Mouse (Mus musculus) CH12.LX (cell line): ENCODE measurements around the gene Efcab5. TPM values are rescaled to one million over a fixed set of nuclear protein-coding genes. Genes with fewer than 3 reads are reported as not detected.

Source experiments
- DNase-seq: peaks from one replicate; pipeline ENCODE4 v3.0.0-alpha.2; 2013; ENCODE audit errors: extremely low read depth
- H3K27ac ChIP-seq: 2 replicates; pipeline ENCODE4 v1.5.1; 2012; ENCODE audit warnings: low read depth, mild to moderate bottlenecking, control low read depth, moderate library complexity; ENCODE audit not compliant: insufficient read depth
- H3K27me3 ChIP-seq: replicated peaks from 2 replicates; pipeline ENCODE3; 2012; ENCODE audit warnings: inconsistent platforms
- H3K36me3 ChIP-seq, 2 experiments: replicated peaks in 1 of 2; 2 replicates each; pipeline versions ENCODE3 to v1.6.1; 2012; ENCODE audit warnings: inconsistent platforms in 1 of 2, low read length in 1 of 2, mild to moderate bottlenecking in 1 of 2, mixed read lengths in 1 of 2, moderate library complexity in 1 of 2; ENCODE audit not compliant: control insufficient read depth in 1 of 2, insufficient read depth in 1 of 2
- H3K4me1 ChIP-seq, 2 experiments: 2 replicates each; pipeline ENCODE4 v1.6.1; 2012; ENCODE audit warnings: inconsistent platforms in 1 of 2, moderate library complexity in 1 of 2; ENCODE audit not compliant: insufficient read depth in 2 of 2, control insufficient read depth in 1 of 2
- H3K4me2 ChIP-seq: 2 replicates; pipeline ENCODE4 v1.6.1; 2012; ENCODE audit warnings: low read depth, mild to moderate bottlenecking, control low read depth; ENCODE audit not compliant: poor library complexity, insufficient read depth, severe bottlenecking
- H3K4me3 ChIP-seq, 3 experiments: fragments of 150-350 bp in 1 of 3; sonication (generic) in 1 of 3; replicated peaks in 1 of 3; 2 replicates each; pipeline versions ENCODE3 to v1.5.1; 2011 to 2012; ENCODE audit warnings: low read depth in 2 of 3, low read length in 2 of 3, mild to moderate bottlenecking in 2 of 3, moderate library complexity in 2 of 3, control low read depth in 1 of 3, improper control_type of control experiment in 1 of 3, inconsistent platforms in 1 of 3, mixed read lengths in 1 of 3; ENCODE audit not compliant: poor library complexity in 1 of 3
- H3K79me2 ChIP-seq: replicated peaks from 2 replicates; pipeline ENCODE4 v1.6.1; 2012; ENCODE audit warnings: mild to moderate bottlenecking, moderate library complexity; ENCODE audit not compliant: control insufficient read depth, poor library complexity, insufficient read depth, severe bottlenecking; ENCODE audit errors: extremely low read depth
- H3K9ac ChIP-seq: 2 replicates; pipeline ENCODE4 v1.6.1; 2012; ENCODE audit warnings: low read depth, mild to moderate bottlenecking, control low read depth, moderate library complexity; ENCODE audit not compliant: insufficient read depth
- H3K9me3 ChIP-seq: replicated peaks from 2 replicates; pipeline ENCODE3; 2012; ENCODE audit warnings: low read length, inconsistent platforms, mixed read lengths
- CHD1 ChIP-seq: IDR thresholded peaks from 2 replicates; pipeline ENCODE4 v1.6.1; 2012; ENCODE audit warnings: low read depth, low read length, improper control_type of control experiment, inconsistent platforms
- CHD2 ChIP-seq: IDR thresholded peaks from 2 replicates; pipeline ENCODE4 v1.6.1; 2011; ENCODE audit warnings: low read length, improper control_type of control experiment
- CTCF ChIP-seq, 2 experiments: IDR thresholded peaks in 1 of 2; conservative IDR thresholded peaks in 1 of 2; 2 replicates each; pipeline ENCODE4 v1.5.1; 2011 to 2012; ENCODE audit warnings: low read depth in 2 of 2, low read length in 2 of 2, improper control_type of control experiment in 1 of 2, inconsistent platforms in 1 of 2, mild to moderate bottlenecking in 1 of 2, moderate library complexity in 1 of 2
- E2F4 ChIP-seq: IDR thresholded peaks from 2 replicates; pipeline ENCODE4 v1.6.1; 2011; ENCODE audit warnings: low read depth, low read length, improper control_type of control experiment; ENCODE audit not compliant: insufficient replicate concordance
- ELF1 ChIP-seq: IDR thresholded peaks from 2 replicates; pipeline ENCODE4 v1.6.1; 2014; ENCODE audit warnings: low read depth, mild to moderate bottlenecking, inconsistent platforms, low read length, improper control_type of control experiment
- EP300 ChIP-seq: IDR thresholded peaks from 2 replicates; pipeline ENCODE4 v1.6.1; 2011; ENCODE audit warnings: low read length, improper control_type of control experiment
- ETS1 ChIP-seq: conservative IDR thresholded peaks from 2 replicates; pipeline ENCODE4 v1.6.1; 2012; ENCODE audit warnings: low read depth, mild to moderate bottlenecking, inconsistent platforms, low read length, improper control_type of control experiment, moderate library complexity
- HCFC1 ChIP-seq: IDR thresholded peaks from 2 replicates; pipeline ENCODE4 v1.6.1; 2012; ENCODE audit warnings: low read depth, mild to moderate bottlenecking, inconsistent platforms, low read length, improper control_type of control experiment
- JUN ChIP-seq: IDR thresholded peaks from 2 replicates; pipeline ENCODE4 v1.6.1; 2011; ENCODE audit warnings: low read depth, mild to moderate bottlenecking, low read length, improper control_type of control experiment, moderate library complexity; ENCODE audit not compliant: insufficient read depth
- MAZ ChIP-seq: IDR thresholded peaks from 2 replicates; pipeline ENCODE4 v1.6.1; 2012; ENCODE audit warnings: low read depth, mild to moderate bottlenecking, inconsistent platforms, low read length, improper control_type of control experiment, moderate library complexity
- MEF2A ChIP-seq: IDR thresholded peaks from 2 replicates; pipeline ENCODE4 v1.6.1; 2014; ENCODE audit warnings: low read depth, mild to moderate bottlenecking, inconsistent platforms, low read length, improper control_type of control experiment, borderline replicate concordance
- MXI1 ChIP-seq: IDR thresholded peaks from 2 replicates; pipeline ENCODE4 v1.6.1; 2011; ENCODE audit warnings: mild to moderate bottlenecking, low read depth, low read length, improper control_type of control experiment
- MYC ChIP-seq: IDR thresholded peaks from 2 replicates; pipeline ENCODE4 v1.6.1; 2011; ENCODE audit warnings: low read depth, mild to moderate bottlenecking, improper control_type of control experiment, low read length
- NRF1 ChIP-seq: IDR thresholded peaks from 2 replicates; pipeline ENCODE4 v1.6.1; 2014; ENCODE audit warnings: low read depth, mild to moderate bottlenecking, inconsistent platforms, low read length, improper control_type of control experiment, moderate library complexity
- RAD21 ChIP-seq: IDR thresholded peaks from 2 replicates; pipeline ENCODE4 v1.6.1; 2011; ENCODE audit warnings: low read depth, mild to moderate bottlenecking, low read length, improper control_type of control experiment, moderate library complexity
- SIN3A ChIP-seq: IDR thresholded peaks from 2 replicates; pipeline ENCODE4 v1.6.1; 2012; ENCODE audit warnings: low read length, improper control_type of control experiment, inconsistent platforms
- SMC3 ChIP-seq: IDR thresholded peaks from 2 replicates; pipeline ENCODE4 v1.6.1; 2011; ENCODE audit warnings: low read depth, low read length, improper control_type of control experiment
- TCF12 ChIP-seq: IDR thresholded peaks from 2 replicates; pipeline ENCODE4 v1.6.1; 2014; ENCODE audit warnings: low read depth, mild to moderate bottlenecking, inconsistent platforms, low read length, improper control_type of control experiment
- UBTF ChIP-seq: IDR thresholded peaks from 2 replicates; pipeline ENCODE4 v1.6.1; 2012; ENCODE audit warnings: low read depth, mild to moderate bottlenecking, inconsistent platforms, low read length, improper control_type of control experiment, moderate library complexity
- USF1 ChIP-seq: IDR thresholded peaks from 2 replicates; pipeline ENCODE4 v1.6.1; 2014; ENCODE audit warnings: low read depth, mild to moderate bottlenecking, inconsistent platforms, low read length, improper control_type of control experiment
- ZKSCAN1 ChIP-seq: IDR thresholded peaks from 2 replicates; pipeline ENCODE4 v1.6.1; 2012; ENCODE audit warnings: low read depth, inconsistent platforms, low read length, improper control_type of control experiment, borderline replicate concordance
- ZMIZ1 ChIP-seq: IDR thresholded peaks from 2 replicates; pipeline ENCODE4 v1.6.1; 2012; ENCODE audit warnings: low read depth, mild to moderate bottlenecking, inconsistent platforms, low read length, improper control_type of control experiment
- dilution Hi-C: fragments of 300-500 bp; cut with MboI; formaldehyde crosslinking; loops from 2 replicates; pipeline ENCODE4 v1.14.3; 2020; ENCODE audit warnings: low sequenced_read_pairs; ENCODE audit not compliant: extremely low pct_unique_long_range_greater_than_20kb, extremely low pct_ligation_motif_present
- in situ Hi-C: fragments of 300-500 bp; cut with MboI; formaldehyde crosslinking; loops from 3 replicates; pipeline ENCODE4 v1.14.3; 2019; ENCODE audit warnings: low sequenced_read_pairs, low pct_ligation_motif_present, low pct_unique_long_range_greater_than_20kb, mixed read lengths
- polyA plus RNA-seq: library from polyadenylated mRNA; unstranded; fragments of >175 nt; gene quantifications from 2 replicates; pipeline ENCODE4 v1.2.1, GENCODE M21; 2012; ENCODE audit warnings: low read depth; ENCODE audit not compliant: insufficient read length
- total RNA-seq, 2 experiments: library from RNA; depleted of rRNA; stranded (reverse); fragments of 300-350 nt in 1 of 2; fragments of >200 nt in 1 of 2; gene quantifications; 2 replicates each; pipeline ENCODE4 v1.2.3; 2012 to 2014

Gene Efcab5
- total and polyA plus RNA-seq, 3 experiments = 0.24 to 0.43 (median 0.38) TPM

GRCm38 (mm10) chr11:77094136-77094535 lies 94.6 kb downstream of the Efcab5 start:
- no peaks in the 10 kb centered on the region for H3K79me2 ChIP-seq
- no peak overlapping the region for H3K27ac ChIP-seq
- dilution Hi-C loops (no loop called here), in situ Hi-C loops (loop anchor here (5.0 kb wide), 1 partner anchor 97 kb away; the partner anchor contains the start of gene Slc6a4)
- no peaks in the 10 kb centered on the region for H3K36me3 ChIP-seq
- H3K9me3 ChIP-seq = no peaks in the 10 kb centered on the region
- TF ChIP-seq CHD1 = no peak
- no peak for TF ChIP-seq ZKSCAN1
- TF ChIP-seq ELF1 = no peak
- TF ChIP-seq E2F4 = no peak
- TF ChIP-seq SMC3 = no peak
- no peak for TF ChIP-seq ETS1
- no peak for TF ChIP-seq RAD21
- no peak overlapping the region for H3K4me2 ChIP-seq
- peaks cover 0 to 3% of the 10 kb centered on the region in 2 experiments; a peak in 1 of 4 replicates for H3K4me1 ChIP-seq
- no peaks in the 10 kb centered on the region for H3K27me3 ChIP-seq
- no peak overlapping the region for H3K4me3 ChIP-seq
- no peak overlapping the region for H3K9ac ChIP-seq
- DNase-seq = no peak

GRCm38 (mm10) chr11:77093208-77093607 lies 95.6 kb downstream of the Efcab5 start:
- H3K9me3 ChIP-seq = no peaks in the 10 kb centered on the region
- H3K4me3 ChIP-seq = no peak overlapping the region
- peaks cover 2% of the 10 kb centered on the region for H3K27me3 ChIP-seq
- H3K9ac ChIP-seq = no peak overlapping the region
- H3K79me2 ChIP-seq = no peaks in the 10 kb centered on the region
- peak in 1 of 2 experiments; percentile 70; a peak in 2 of 4 replicates for TF ChIP-seq CTCF (conservative IDR thresholded peaks at IDR 0.05 in 1 of 2, IDR thresholded peaks at IDR 0.05 in 1 of 2; ENCODE audit: low read depth in 2 of 2, low read length in 2 of 2)
- no peak for TF ChIP-seq ZMIZ1
- TF ChIP-seq SMC3 = peak; percentile 60
- peak; percentile 42; the same call in 1 of the 2 replicates for TF ChIP-seq MAZ
- peak; percentile 72 for TF ChIP-seq RAD21
- H3K4me1 ChIP-seq = peaks cover 0 to 3% of the 10 kb centered on the region in 2 experiments; a peak in 1 of 4 replicates
- dilution Hi-C loops = no loop called here
- no peaks in the 10 kb centered on the region for H3K36me3 ChIP-seq
- H3K27ac ChIP-seq = no peak overlapping the region
- peak overlapping the region; percentile 96 for H3K4me2 ChIP-seq
- DNase-seq = peak; percentile 43
- in situ Hi-C loops = loop anchor here (5.0 kb wide), 1 partner anchor 96 kb away; the partner anchor contains the start of gene Slc6a4

- H3K4me3 ChIP-seq = no peak overlapping the region
- peaks cover 9% of the 10 kb centered on the region for H3K27me3 ChIP-seq
- no peaks in the 10 kb centered on the region for H3K36me3 ChIP-seq
- TF ChIP-seq NRF1 (no peak), JUN (no peak), MEF2A (no peak), EP300 (no peak), ELF1 (no peak), MAZ (no peak), ETS1 (no peak), RAD21 (no peak), TCF12 (no peak), SIN3A (no peak), UBTF (no peak), MYC (no peak), USF1 (no peak), HCFC1 (no peak), MXI1 (no peak), CHD2 (no peak)
- DNase-seq = no peak
- peaks cover 18% of the 10 kb centered on the region for H3K9me3 ChIP-seq
- H3K4me2 ChIP-seq = no peak overlapping the region
- dilution Hi-C loops = no loop called here
- H3K4me1 ChIP-seq = peaks cover 0 to 3% of the 10 kb centered on the region in 2 experiments; a peak in 1 of 4 replicates
- in situ Hi-C loops = no loop called here
- H3K9ac ChIP-seq = no peak overlapping the region
- H3K27ac ChIP-seq = no peak overlapping the region
- H3K79me2 ChIP-seq = no peaks in the 10 kb centered on the region
Measured at GRCm38 (mm10) chr11:77089162-77089561, 99.6 kb downstream of the Efcab5 start.
